8 mouse cellular contexts compared by ENCODE assay signal in genomic region chr8:75084382-75085064, GRCm38 (mm10). TPM values are rescaled to one million over a fixed set of nuclear protein-coding genes. Genes with fewer than 3 reads are reported as not detected.
DNase-seq lines count a peak whose midpoint lies in the region; ATAC-seq and TF ChIP-seq lines count a peak whose summit lies in the region.

No protein-coding gene starts in this region.

- no peaks in the 10 kb centered on the region for H3K36me3 ChIP-seq in heart, embryonic 16.5 days (ENCODE audit: control insufficient read depth, insufficient read depth)
- H3K36me3 ChIP-seq in myocyte (ENCODE audit: control insufficient read depth, insufficient read depth), result no peaks in the 10 kb centered on the region

- H3K4me2 ChIP-seq in heart, embryonic 16.5 days (ENCODE audit: low read depth, low read length), result peak overlapping the region; percentile 69
- H3K4me2 ChIP-seq in myocyte (ENCODE audit: low read depth), result peak overlapping the region; percentile 71

- no peaks in the 10 kb centered on the region for H3K9me3 ChIP-seq in heart, embryonic 16.5 days (replicated peaks; ENCODE audit: control insufficient read depth, low read length)

- H3K4me1 ChIP-seq in heart, embryonic 16.5 days (ENCODE audit: control insufficient read depth, insufficient read depth, low read length), result peaks cover 12% of the 10 kb centered on the region

- DNase-seq in heart, adult 9 months (ENCODE audit: low spot score in 2 of 2), result peak; percentile 29 to 50
- no peak for DNase-seq in heart, postnatal 36 days
- DNase-seq in lung, postnatal 10 days, result peak; percentile 17
- no peak for DNase-seq in lung, adult 18-20 months
- DNase-seq in left cerebral cortex, adult 9 months (ENCODE audit: low spot score in 2 of 2), result no peak
- DNase-seq in right cerebral cortex, postnatal 36 days (ENCODE audit: low spot score in 2 of 2), result no peak

- H3ac ChIP-seq in myocyte (ENCODE audit: control insufficient read depth, insufficient read length), result no peak overlapping the region

- ATAC-seq in heart, embryonic 16.5 days (replicated peaks; ENCODE audit: extremely low read depth, insufficient read depth, low FRiP score), result no peak

- intact Hi-C loops in heart, postnatal 36 days (cut with DNase I), result no loop called here

- H3K79me2 ChIP-seq in myocyte (ENCODE audit: control insufficient read depth, insufficient read depth), result no peaks in the 10 kb centered on the region

- H3K27me3 ChIP-seq in heart, embryonic 16.5 days (ENCODE audit: control insufficient read depth, insufficient read depth, low read length), result no peaks in the 10 kb centered on the region
- H3K27me3 ChIP-seq in myocyte (ENCODE audit: control insufficient read depth, insufficient read depth, insufficient read length), result no peaks in the 10 kb centered on the region

- no peak overlapping the region for H3K9ac ChIP-seq in heart, embryonic 16.5 days (ENCODE audit: low read length)

- peak overlapping the region; percentile 68 for H3K27ac ChIP-seq in heart, embryonic 16.5 days (ENCODE audit: low read length)

- no peak for TF ChIP-seq POLR2A in myocyte (IDR thresholded peaks at IDR 0.05; ENCODE audit: insufficient read length, low read depth)

- no peak overlapping the region for H3K4me3 ChIP-seq in heart, embryonic 16.5 days (ENCODE audit: low read length)
- H3K4me3 ChIP-seq in myocyte, result peak overlapping the region; percentile 11

- 51% methylated on average over 3 of the region's 3 CpGs for WGBS in heart, embryonic 16.5 days

TF ChIP-seq in myocyte, 11 proteins besides CTCF, POLR2A, EP300 and RAD21:
- no peak for TF ChIP-seq MYOG (IDR thresholded peaks at IDR 0.05; ENCODE audit: control insufficient read depth in 1 of 3, insufficient read depth in 1 of 3, insufficient read length in 2 of 3, low read depth in 2 of 3)
- TF ChIP-seq MYOD1 (IDR thresholded peaks at IDR 0.05; ENCODE audit: control insufficient read depth in 1 of 3, insufficient read length in 2 of 3, low read depth in 2 of 3), result no peak
- TF ChIP-seq MAX (IDR thresholded peaks at IDR 0.05; ENCODE audit: low read depth), result no peak
- TF ChIP-seq SRF (IDR thresholded peaks at IDR 0.05; ENCODE audit: control insufficient read depth, insufficient read length, low read depth), result no peak
- no peak for TF ChIP-seq POLR2AphosphoS2 (IDR thresholded peaks at IDR 0.05; ENCODE audit: insufficient read length, low read depth)
- no peak for TF ChIP-seq USF1 (IDR thresholded peaks at IDR 0.05; ENCODE audit: low read depth)
- TF ChIP-seq CEBPB (IDR thresholded peaks at IDR 0.05; ENCODE audit: insufficient read depth, poor library complexity, severe bottlenecking), result no peak
- TF ChIP-seq TCF12 (IDR thresholded peaks at IDR 0.05; ENCODE audit: insufficient read depth, poor library complexity, severe bottlenecking), result no peak
- TF ChIP-seq TCF3 (IDR thresholded peaks at IDR 0.05; ENCODE audit: insufficient read length, low read depth), result no peak
- TF ChIP-seq E2F4 (IDR thresholded peaks at IDR 0.05; ENCODE audit: insufficient read depth), result no peak
- no peak for TF ChIP-seq REST (IDR thresholded peaks at IDR 0.05; ENCODE audit: insufficient read depth, insufficient read length)

RNA-seq across cellular contexts. Expression of gene Hmox1, which starts 8.9 kb away (rescaled TPM):
- 10 to 100 TPM; 12.1 to 21.6 TPM for total RNA-seq in heart, postnatal 36 days (2021)
- polyA plus RNA-seq in heart, embryonic 16.5 days (2015; fragmentation: Nextera tagmentation; extraction: Ambion mirVana), result 16.8 and 17.6 TPM in 2 replicates
- polyA plus RNA-seq in myocyte (2012; fragmentation: generic; extraction: Trizol), result 89.7 TPM

RNA-seq across cellular contexts. Expression of gene Mcm5, which starts 24.8 kb away (rescaled TPM):
- total RNA-seq in heart, postnatal 36 days (2021), result 1 to 10 TPM; 3.1 to 4.0 TPM
- 82.3 and 87.9 TPM in 2 replicates for polyA plus RNA-seq in heart, embryonic 16.5 days (2015; fragmentation: Nextera tagmentation; extraction: Ambion mirVana)
- polyA plus RNA-seq in myocyte (2012; fragmentation: generic; extraction: Trizol), result 32.3 TPM

RNA-seq across cellular contexts. Expression of gene Tom1, which starts 51.0 kb away (rescaled TPM):
- total RNA-seq in heart, postnatal 36 days (2021), result 10 to 100 TPM; 60.7 to 71.3 TPM
- 42.3 and 51.6 TPM in 2 replicates for polyA plus RNA-seq in heart, embryonic 16.5 days (2015; fragmentation: Nextera tagmentation; extraction: Ambion mirVana)
- 84.2 TPM for polyA plus RNA-seq in myocyte (2012; fragmentation: generic; extraction: Trizol)

Comparison
In these comparisons a context has a peak if more than half of its experiments do, and no peak if none do; other contexts are left out.
1. DNase-seq: peak in heart, adult 9 months (2 of 2) and lung, postnatal 10 days (single experiment); none in heart, postnatal 36 days (0 of 2), lung, adult 18-20 months (0 of 2), left cerebral cortex, adult 9 months (0 of 2) and right cerebral cortex, postnatal 36 days (0 of 2).